Mouse (Mus musculus): Measurements from ENCODE around the gene Gnb1l. TPM values are rescaled to one million over a fixed set of nuclear protein-coding genes. Genes with fewer than 3 reads are reported as not detected.

Gnb1l gene
- polyA plus RNA-seq, 1 experiment from 2014 or later = 15.7 TPM

DNA sequence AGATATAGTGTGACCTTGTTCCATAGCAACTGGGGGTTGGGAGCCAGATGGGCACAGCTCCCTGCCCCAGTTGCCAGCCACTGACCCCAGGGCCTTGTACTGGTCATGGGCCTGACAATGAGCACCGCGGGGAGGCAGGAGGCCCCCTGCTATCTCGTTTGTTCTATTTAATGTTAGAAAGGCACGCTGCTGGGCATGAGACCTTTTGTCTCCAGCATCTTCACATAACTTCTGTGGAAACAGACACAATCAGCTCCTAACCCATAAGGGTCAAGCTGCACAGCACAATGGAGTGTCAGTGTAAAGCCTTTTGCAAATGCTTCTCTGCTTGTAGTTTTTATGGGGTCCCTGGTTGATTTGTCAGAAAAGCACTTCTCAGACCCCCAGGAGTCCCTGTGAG is 14.1 kb upstream of the Gnb1l start:
- H3K4me1 ChIP-seq = 0 out of 2 replicates have a peak, but pooled peaks cover 4% of the 10 kb centered on the region
- ATAC-seq (ENCODE audit: borderline replicate concordance, extremely low read depth, low FRiP score, low TSS enrichment) = no peak
- no peak overlapping the region for H3K9ac ChIP-seq
- WGBS = 40% methylated on average over 4 of the region's 4 CpGs
- H3K4me3 ChIP-seq = no peak overlapping the region
- no peak overlapping the region for H3K4me2 ChIP-seq
- H3K9me3 ChIP-seq = no peaks in the 10 kb centered on the region
- H3K36me3 ChIP-seq = no peaks in the 10 kb centered on the region
- no peak overlapping the region for H3K27ac ChIP-seq
- H3K27me3 ChIP-seq = no peaks in the 10 kb centered on the region

DNA sequence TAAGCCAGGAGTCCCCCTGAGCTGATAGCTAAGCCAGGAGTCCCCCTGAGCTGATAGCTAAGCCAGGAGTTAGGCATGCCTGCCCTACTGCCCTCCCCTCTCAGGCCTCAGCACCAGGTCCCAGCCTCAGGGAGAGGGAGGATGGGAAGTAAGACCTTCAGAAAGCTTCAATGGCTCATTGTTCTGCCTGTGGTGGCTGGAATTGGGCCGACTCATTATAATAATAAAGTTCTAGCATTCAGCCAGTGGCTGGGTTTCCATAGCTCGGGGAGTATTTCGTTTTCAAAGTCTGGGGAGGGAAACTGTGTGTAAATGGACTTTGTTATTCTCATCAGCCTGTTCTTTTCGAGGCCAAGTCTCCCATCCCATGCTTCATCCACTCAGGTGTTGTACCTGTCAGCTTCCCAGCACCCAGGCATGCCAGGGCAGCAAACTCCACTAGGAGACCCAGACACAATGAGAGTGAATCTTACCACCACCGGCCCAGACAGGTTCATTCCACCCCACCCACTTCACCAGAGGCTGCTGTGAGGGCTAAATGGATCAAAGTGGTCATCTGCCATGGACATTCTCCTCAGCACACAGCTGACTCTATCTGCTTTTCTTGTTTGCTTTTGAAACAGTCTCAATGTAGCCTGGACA is 13.6 kb upstream of the Gnb1l start:
- Histone ChIP-seq H3K36me3 (no peaks in the 10 kb centered on the region), H3K27ac (no peak overlapping the region), H3K4me3 (no peak overlapping the region), H3K27me3 (no peaks in the 10 kb centered on the region), H3K9me3 (no peaks in the 10 kb centered on the region), H3K4me1 (no peaks in the 10 kb centered on the region), H3K9ac (no peak overlapping the region), H3K4me2 (no peak overlapping the region)
- ATAC-seq (ENCODE audit: borderline replicate concordance, extremely low read depth, low FRiP score, low TSS enrichment) = no peak
- WGBS = 69% methylated on average over 5 of the region's 5 CpGs

DNA sequence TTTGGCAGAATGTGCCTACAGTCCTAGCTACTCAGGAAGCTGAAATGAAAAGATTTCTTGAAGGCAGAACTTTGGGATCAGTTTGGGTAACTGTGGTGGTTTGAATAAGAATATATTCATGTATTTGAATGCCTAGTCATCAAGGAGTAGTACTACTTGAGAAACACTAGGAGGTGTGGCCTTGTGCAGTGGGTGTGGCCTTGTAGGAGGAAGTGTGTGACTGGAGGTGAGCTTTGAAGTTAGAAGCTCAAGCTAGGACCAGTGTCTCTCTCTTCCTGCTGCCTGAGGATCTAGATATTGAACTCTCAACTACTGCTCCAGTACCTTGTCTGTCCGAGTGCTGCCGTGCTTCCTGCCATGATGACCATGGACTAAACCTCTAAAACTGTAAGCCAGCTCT is 12.4 kb upstream of the Gnb1l start:
- Histone ChIP-seq H3K4me1 (no peaks in the 10 kb centered on the region), H3K27ac (no peak overlapping the region), H3K9me3 (no peaks in the 10 kb centered on the region), H3K36me3 (no peaks in the 10 kb centered on the region), H3K4me3 (no peak overlapping the region), H3K4me2 (no peak overlapping the region), H3K27me3 (no peaks in the 10 kb centered on the region), H3K9ac (no peak overlapping the region)
- ATAC-seq (ENCODE audit: borderline replicate concordance, extremely low read depth, low FRiP score, low TSS enrichment) = no peak
- 78% methylated on average over 2 of the region's 2 CpGs for WGBS

DNA sequence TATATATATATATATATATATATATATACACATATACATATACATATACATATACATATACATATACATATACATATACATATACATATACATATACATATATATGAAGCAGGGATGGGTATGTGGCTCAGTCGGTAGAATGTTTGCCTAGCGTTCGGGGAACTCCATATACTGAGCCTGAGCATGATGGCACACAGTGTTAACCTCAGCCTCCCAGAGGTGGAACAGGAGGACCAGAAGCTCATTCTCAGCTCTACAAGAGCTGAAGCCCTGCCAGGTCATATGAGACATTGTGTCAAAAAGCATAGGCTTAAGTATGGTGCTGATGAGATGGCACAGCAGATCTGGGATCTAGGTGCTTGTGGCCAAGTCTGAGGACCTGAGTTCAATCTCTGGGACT is 8.2 kb upstream of the Gnb1l start:
- Histone ChIP-seq H3K4me3 (no peak overlapping the region), H3K9ac (no peak overlapping the region), H3K27me3 (no peaks in the 10 kb centered on the region), H3K4me2 (no peak overlapping the region), H3K9me3 (no peaks in the 10 kb centered on the region), H3K27ac (no peak overlapping the region), H3K36me3 (no peaks in the 10 kb centered on the region), H3K4me1 (no peaks in the 10 kb centered on the region)
- 94% methylated on average over 3 of the region's 3 CpGs for WGBS
- ATAC-seq (ENCODE audit: borderline replicate concordance, extremely low read depth, low FRiP score, low TSS enrichment) = no peak

DNA sequence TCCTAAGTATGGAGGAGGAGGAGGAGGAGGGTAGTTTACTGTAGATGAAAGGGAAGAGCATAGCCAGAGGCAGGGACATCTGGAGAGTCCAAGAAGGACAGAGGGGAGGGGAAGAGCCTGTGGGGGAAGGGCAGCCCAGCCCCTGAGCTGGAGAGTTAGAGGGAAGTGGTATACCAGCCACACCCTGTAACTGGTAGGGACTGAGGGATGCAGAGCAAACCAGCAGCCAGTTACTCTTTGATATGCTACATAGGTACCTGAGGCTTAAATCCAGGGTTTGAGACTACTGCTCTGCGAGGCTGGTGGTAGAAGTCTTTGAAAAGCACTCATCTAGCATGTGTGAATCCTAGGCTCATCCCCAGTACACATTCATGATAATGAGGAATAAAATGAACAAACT is 7.6 kb upstream of the Gnb1l start:
- H3K27ac ChIP-seq = no peak overlapping the region
- H3K36me3 ChIP-seq = no peaks in the 10 kb centered on the region
- no peak overlapping the region for H3K9ac ChIP-seq
- WGBS = 66% methylated on average over 1 of the region's 1 CpGs
- H3K9me3 ChIP-seq = no peaks in the 10 kb centered on the region
- no peak overlapping the region for H3K4me2 ChIP-seq
- no peak for ATAC-seq (ENCODE audit: borderline replicate concordance, extremely low read depth, low FRiP score, low TSS enrichment)
- H3K4me1 ChIP-seq = no peaks in the 10 kb centered on the region
- no peak overlapping the region for H3K4me3 ChIP-seq
- H3K27me3 ChIP-seq = no peaks in the 10 kb centered on the region

DNA sequence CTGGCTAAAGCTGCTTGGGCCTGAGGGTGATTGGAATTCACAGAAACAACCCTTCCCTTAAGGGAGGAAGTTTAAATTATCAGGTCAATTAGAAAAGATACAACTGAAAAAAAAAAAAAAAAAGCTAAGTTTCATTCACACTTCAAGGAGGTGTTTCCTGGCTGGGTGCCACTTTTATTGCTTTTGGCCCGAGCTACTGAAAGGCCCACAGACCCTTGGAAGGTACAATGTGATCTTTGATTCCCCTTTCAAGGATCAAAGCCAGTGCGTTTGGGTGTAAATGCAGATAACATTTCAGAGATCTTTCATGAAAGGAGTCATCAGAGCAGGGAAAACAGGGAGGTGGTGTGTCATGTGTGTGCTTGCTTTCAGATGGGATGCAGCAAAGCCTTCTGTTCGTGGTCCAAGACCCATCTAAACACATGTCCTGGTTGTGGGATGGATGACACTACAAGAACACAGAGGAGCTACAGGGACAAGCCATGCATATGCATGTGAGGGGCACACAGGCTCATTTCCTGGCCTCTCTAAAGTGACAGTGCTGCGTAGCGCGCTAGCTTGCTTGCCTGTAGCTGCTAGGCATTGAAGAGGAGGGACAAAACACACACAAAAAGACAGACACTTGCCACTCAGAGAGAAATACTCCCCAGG is 523 bp upstream of the Gnb1l start:
- 9% methylated on average over 6 of the region's 6 CpGs for WGBS

DNA sequence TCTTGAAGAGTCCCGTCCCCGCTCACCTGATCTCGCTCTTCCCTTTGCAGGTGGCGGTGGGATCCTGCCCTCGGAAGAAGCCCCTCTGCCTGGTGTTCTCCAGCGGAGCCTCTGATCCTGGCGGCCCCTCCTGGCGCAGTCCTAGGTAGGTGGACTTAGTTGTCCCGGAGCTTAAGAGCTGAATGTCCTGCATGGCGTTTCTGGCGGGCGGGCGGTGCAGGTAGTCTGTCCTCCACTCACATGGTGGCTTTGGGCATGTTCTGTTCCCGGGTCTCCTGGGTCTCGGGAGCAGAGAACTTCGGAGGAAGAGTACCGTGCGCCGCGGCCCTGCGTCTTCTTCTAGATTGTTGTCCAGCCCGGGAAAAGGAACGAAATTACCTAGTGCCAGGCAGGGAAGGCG is 483 bp downstream of the Gnb1l start:
- peak overlapping the region; percentile 95 for H3K4me3 ChIP-seq
- peaks cover 22% of the 10 kb centered on the region for H3K4me1 ChIP-seq
- ATAC-seq (ENCODE audit: borderline replicate concordance, extremely low read depth, low FRiP score, low TSS enrichment) = peak; percentile 55; the same call in 1 of the 2 replicates
- peaks cover 16% of the 10 kb centered on the region for H3K36me3 ChIP-seq
- H3K27me3 ChIP-seq = no peaks in the 10 kb centered on the region
- H3K9ac ChIP-seq = peak overlapping the region; percentile 92
- under 1% methylated on average over 24 of the region's 24 CpGs for WGBS
- no peaks in the 10 kb centered on the region for H3K9me3 ChIP-seq
- H3K27ac ChIP-seq = peak overlapping the region; percentile 90
- peak overlapping the region; percentile 88 for H3K4me2 ChIP-seq

More for the DNA sequence above, 523 bp upstream of the Gnb1l start:
- no peaks in the 10 kb centered on the region for H3K9me3 ChIP-seq
- H3K4me2 ChIP-seq = peak overlapping the region; percentile 88
- peaks cover 17% of the 10 kb centered on the region for H3K4me1 ChIP-seq
- ATAC-seq (ENCODE audit: borderline replicate concordance, extremely low read depth, low FRiP score, low TSS enrichment) = no peak; the same call in 1 of the 2 replicates
- H3K27ac ChIP-seq = peak overlapping the region; percentile 90
- peaks cover 16% of the 10 kb centered on the region for H3K36me3 ChIP-seq
- peak overlapping the region; percentile 92 for H3K9ac ChIP-seq
- no peaks in the 10 kb centered on the region for H3K27me3 ChIP-seq
- peak overlapping the region; percentile 95 for H3K4me3 ChIP-seq

DNA sequence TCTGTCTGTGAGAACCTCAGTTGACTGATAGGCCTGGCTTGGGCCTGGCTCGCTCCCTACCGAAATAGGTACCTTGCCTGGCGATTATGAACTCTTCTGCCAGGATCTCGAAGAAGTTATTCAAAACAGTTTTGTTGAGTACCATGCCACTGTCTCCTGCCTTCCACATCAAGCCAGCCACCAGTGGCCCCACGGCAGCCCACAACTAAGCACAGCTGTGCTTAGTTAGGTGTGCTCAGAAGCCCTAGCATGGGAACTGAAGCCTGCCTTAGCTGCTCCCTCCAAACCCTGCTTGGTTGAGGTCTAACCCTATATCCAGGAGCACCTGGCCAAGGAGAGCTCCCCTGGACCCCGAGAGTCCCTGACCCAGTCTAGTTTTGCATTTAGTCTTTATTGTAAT is 3.0 kb downstream of the Gnb1l start:
- H3K9ac ChIP-seq = no peak overlapping the region
- peaks cover 16% of the 10 kb centered on the region for H3K36me3 ChIP-seq
- no peak for ATAC-seq (ENCODE audit: borderline replicate concordance, extremely low read depth, low FRiP score, low TSS enrichment)
- H3K4me3 ChIP-seq = no peak overlapping the region
- WGBS = 97% methylated on average over 6 of the region's 6 CpGs
- no peaks in the 10 kb centered on the region for H3K9me3 ChIP-seq
- no peak overlapping the region for H3K4me2 ChIP-seq
- peaks cover 22% of the 10 kb centered on the region for H3K4me1 ChIP-seq
- H3K27me3 ChIP-seq = no peaks in the 10 kb centered on the region
- H3K27ac ChIP-seq = no peak overlapping the region

DNA sequence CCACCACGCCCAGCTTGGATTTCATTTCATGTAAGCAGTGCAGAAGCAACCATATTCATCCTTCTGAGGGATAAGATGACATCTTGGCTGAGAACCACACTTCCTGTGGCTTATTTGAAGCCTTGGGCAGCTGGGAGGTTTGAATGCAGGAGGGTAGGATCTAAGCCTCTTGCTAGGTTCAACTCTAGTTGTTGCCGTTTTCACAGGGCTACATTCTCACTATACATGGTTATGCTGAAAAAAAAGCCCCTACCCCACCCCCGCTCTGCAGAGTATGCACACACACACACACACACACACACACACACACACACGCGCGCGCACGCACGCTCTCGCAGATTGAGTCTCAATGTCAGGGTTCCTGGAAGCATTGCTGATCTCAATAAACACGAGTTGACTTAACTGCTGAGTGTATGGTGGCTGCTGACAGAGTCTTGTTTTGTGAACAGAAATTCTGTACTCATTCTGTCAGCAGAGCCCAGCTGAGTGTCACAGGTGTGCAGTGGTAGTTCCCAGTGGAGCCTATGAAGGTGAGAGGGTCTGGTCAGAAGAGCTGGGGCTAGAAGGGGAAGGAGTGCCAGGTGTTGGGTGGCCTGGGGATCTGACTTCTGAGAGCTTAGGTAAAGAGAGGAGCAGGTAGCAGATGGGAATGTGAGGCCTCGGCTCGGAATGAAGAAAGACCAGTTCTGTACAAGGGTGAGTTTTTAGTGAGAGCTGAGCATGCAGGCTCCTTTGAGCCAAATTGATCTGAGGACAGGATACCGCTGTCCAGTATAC is 5.2 kb downstream of the Gnb1l start:
- 81% methylated on average over 14 of the region's 14 CpGs for WGBS
- H3K4me3 ChIP-seq = no peak overlapping the region
- peaks cover 16% of the 10 kb centered on the region for H3K36me3 ChIP-seq
- peak overlapping the region; percentile 43 for H3K27ac ChIP-seq
- peaks cover 22% of the 10 kb centered on the region for H3K4me1 ChIP-seq
- H3K9ac ChIP-seq = no peak overlapping the region
- H3K4me2 ChIP-seq = no peak overlapping the region
- ATAC-seq (ENCODE audit: borderline replicate concordance, extremely low read depth, low FRiP score, low TSS enrichment) = peak; percentile 61; the same call in 1 of the 2 replicates
- no peaks in the 10 kb centered on the region for H3K27me3 ChIP-seq
- no peaks in the 10 kb centered on the region for H3K9me3 ChIP-seq

DNA sequence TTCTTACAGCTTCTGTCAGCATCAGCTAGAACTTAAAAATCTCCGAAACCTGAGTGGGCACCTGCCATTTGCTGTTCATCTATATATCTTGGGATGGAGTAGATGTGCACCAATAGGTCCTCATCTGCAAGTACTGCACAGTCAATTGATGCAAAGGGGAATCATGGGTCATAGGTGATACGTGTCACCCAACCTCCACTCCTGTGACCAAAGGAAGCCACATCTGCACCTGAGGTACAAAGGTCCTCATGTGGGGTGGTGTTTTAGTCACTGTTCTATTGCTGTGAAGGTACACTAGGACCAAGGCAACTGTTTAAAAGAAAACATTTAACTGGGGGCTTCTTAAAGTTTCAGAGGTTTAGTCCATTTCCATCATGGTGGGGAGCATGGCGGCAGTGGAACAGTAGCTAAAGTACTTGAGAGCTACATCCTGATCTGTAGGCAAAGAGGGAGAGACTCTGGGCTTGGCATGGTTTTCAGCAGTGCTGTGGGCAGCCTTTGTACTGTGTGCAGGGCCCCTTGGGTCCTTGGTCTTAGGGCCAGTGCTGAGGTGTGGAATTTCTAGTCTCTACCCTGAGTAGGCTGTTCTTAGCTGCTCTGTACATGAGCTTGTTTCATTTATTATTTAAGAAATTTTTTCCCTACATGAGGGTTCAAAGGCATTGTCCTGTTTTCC is 8.1 kb downstream of the Gnb1l start:
- H3K9ac ChIP-seq = no peak overlapping the region
- no peak overlapping the region for H3K4me3 ChIP-seq
- WGBS = 93% methylated on average over 3 of the region's 3 CpGs
- H3K36me3 ChIP-seq = peaks cover 6% of the 10 kb centered on the region
- no peaks in the 10 kb centered on the region for H3K27me3 ChIP-seq
- no peak overlapping the region for H3K27ac ChIP-seq
- H3K9me3 ChIP-seq = no peaks in the 10 kb centered on the region
- no peak for ATAC-seq (ENCODE audit: borderline replicate concordance, extremely low read depth, low FRiP score, low TSS enrichment)
- H3K4me1 ChIP-seq = peaks cover 5% of the 10 kb centered on the region; the same call in 1 of the 2 replicates
- H3K4me2 ChIP-seq = no peak overlapping the region

DNA sequence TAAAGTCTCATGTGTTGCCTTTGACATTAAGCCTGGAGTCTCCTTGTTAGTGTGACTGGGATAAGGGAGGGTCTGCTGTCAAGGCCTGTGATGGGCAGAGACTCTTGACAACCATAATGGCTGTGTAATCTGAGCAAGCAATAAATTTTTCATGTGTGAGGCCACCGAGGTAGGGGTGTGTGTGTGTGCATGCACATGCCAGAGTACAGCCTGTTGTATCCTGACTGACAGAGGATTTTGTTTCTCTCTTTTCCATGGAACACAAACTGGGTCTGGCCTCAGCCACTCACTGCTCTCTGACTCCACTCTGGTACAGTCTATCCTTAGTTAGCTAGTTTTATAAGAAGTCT is 8.7 kb downstream of the Gnb1l start:
- no peaks in the 10 kb centered on the region for H3K9me3 ChIP-seq
- no peak overlapping the region for H3K4me3 ChIP-seq
- peaks cover 2% of the 10 kb centered on the region; the same call in 1 of the 2 replicates for H3K36me3 ChIP-seq
- WGBS = 32% methylated on average over 1 of the region's 1 CpGs
- no peak overlapping the region for H3K27ac ChIP-seq
- H3K4me2 ChIP-seq = no peak overlapping the region
- H3K4me1 ChIP-seq = peaks cover 5% of the 10 kb centered on the region; the same call in 1 of the 2 replicates
- H3K27me3 ChIP-seq = no peaks in the 10 kb centered on the region
- ATAC-seq (ENCODE audit: borderline replicate concordance, extremely low read depth, low FRiP score, low TSS enrichment) = no peak
- H3K9ac ChIP-seq = no peak overlapping the region
